Mouse (Mus musculus): ENCODE measurements around the gene Ifngr2.

DNA sequence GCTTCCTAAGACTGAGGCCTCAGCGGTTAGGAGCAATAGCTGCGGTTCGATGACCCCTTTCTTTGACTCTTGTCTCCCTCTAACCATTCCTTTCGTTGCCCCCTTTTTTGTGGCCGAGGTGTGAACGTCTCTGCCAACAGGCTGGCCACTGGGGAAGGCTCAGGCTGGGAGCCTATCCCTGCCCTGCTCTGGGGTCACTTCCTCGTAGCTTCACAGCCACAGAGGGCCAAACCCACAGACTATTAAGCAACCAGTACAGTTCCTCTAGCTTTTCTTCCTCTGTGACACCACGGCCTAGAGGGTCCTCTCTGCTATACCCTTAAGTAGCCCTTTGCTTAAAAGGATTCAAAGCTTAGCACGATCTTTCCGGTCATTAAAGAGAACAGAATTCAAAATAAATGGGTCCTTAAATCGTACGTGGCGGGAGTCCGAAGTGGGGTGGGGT, 459 bp upstream of the Ifngr2 start:
- TF ChIP-seq CHD2 (IDR thresholded peaks at IDR 0.05; ENCODE audit: low read depth, low read length) (no peak), HCFC1 (IDR thresholded peaks at IDR 0.05; ENCODE audit: borderline replicate concordance, insufficient read depth, low read length) (no peak), MAFK (IDR thresholded peaks at IDR 0.05; ENCODE audit: insufficient read depth, low read depth, low read length) (no peak), ZNF384 (IDR thresholded peaks at IDR 0.05; ENCODE audit: low read depth, low read length) (no peak)

Data from ES-E14 (cell line).